Mouse (Mus musculus): ENCODE measurements at regions not wholly inside any gene's neighbourhood (a gene's known extent, or its start where the extent isn't known, plus 50 kb on each side); places are given as distances from the start of the nearest gene placed in this dataset.

GRCm38 (mm10) chr10:19117071-19117605 lies 101.7 kb upstream of the Tnfaip3 start:
- TF ChIP-seq POLR2A (IDR thresholded peaks at IDR 0.05; ENCODE audit: low read depth, low read length): no peak
- no peak for TF ChIP-seq CTCF (IDR thresholded peaks at IDR 0.05; ENCODE audit: extremely low read depth, insufficient read depth, insufficient read length, insufficient replicate concordance)
- WGBS: 60% methylated on average over 9 of the region's 9 CpGs
- Histone ChIP-seq H3K27ac (ENCODE audit: insufficient read depth, low read length) (0 out of 2 replicates have a peak overlapping the region, but pooled peaks have one; percentile 42), H3K36me3 (ENCODE audit: control insufficient read depth, insufficient read depth, low read length) (no peaks in the 10 kb centered on the region), H3K4me3 (ENCODE audit: extremely low read depth, insufficient read depth, insufficient read length) (no peak overlapping the region), H3K27me3 (ENCODE audit: control insufficient read depth, insufficient read depth, low read length) (no peaks in the 10 kb centered on the region), H3K4me1 (ENCODE audit: control insufficient read depth, insufficient read depth, insufficient read length) (peaks cover 5% of the 10 kb centered on the region; the same call in 1 of the 2 replicates)
- DNase-seq (ENCODE audit: low read depth in 1 of 2, low spot score in 2 of 2): peak in 1 of 2 experiments; percentile 44

DNA sequence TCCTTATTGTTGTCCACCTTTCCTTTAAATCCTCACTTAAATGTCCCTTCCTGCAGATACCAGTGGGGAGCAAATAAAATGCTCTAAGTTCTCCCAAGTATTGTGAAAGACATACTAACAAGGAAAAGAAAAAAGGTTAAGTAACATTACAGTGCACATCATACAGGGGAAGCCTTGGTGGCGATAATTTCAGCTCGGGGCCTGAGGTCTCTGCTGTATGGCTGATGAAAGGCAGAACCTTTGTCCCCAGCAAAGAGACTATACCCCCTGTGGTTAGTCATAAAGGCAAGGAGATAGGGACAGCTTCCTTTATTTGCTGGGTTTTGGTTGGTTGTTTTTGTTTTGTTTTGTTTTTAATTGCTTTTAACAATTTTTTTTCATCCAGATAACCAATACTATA lies 97.0 kb upstream of the Tnfaip3 start:
- H3K4me3 ChIP-seq (ENCODE audit: extremely low read depth, insufficient read depth, insufficient read length): no peak overlapping the region
- 72% methylated on average over 2 of the region's 2 CpGs for WGBS
- H3K4me1 ChIP-seq (ENCODE audit: control insufficient read depth, insufficient read depth, insufficient read length): peaks cover 4% of the 10 kb centered on the region; the same call in 1 of the 2 replicates
- no peak for TF ChIP-seq POLR2A (IDR thresholded peaks at IDR 0.05; ENCODE audit: low read depth, low read length)
- no peak for TF ChIP-seq CTCF (IDR thresholded peaks at IDR 0.05; ENCODE audit: extremely low read depth, insufficient read depth, insufficient read length, insufficient replicate concordance)
- DNase-seq (ENCODE audit: low read depth in 1 of 2, low spot score in 2 of 2): no peak
- H3K27me3 ChIP-seq (ENCODE audit: control insufficient read depth, insufficient read depth, low read length): no peaks in the 10 kb centered on the region
- no peaks in the 10 kb centered on the region for H3K36me3 ChIP-seq (ENCODE audit: control insufficient read depth, insufficient read depth, low read length)
- no peak overlapping the region for H3K27ac ChIP-seq (ENCODE audit: insufficient read depth, low read length)

- H3K4me3 ChIP-seq (ENCODE audit: extremely low read depth, insufficient read depth, insufficient read length): no peak overlapping the region
- TF ChIP-seq POLR2A (IDR thresholded peaks at IDR 0.05; ENCODE audit: low read depth, low read length): no peak
- TF ChIP-seq CTCF (IDR thresholded peaks at IDR 0.05; ENCODE audit: extremely low read depth, insufficient read depth, insufficient read length, insufficient replicate concordance): no peak
- H3K27me3 ChIP-seq (ENCODE audit: control insufficient read depth, insufficient read depth, low read length): no peaks in the 10 kb centered on the region
- 52% methylated on average over 6 of the region's 6 CpGs for WGBS
- H3K36me3 ChIP-seq (ENCODE audit: control insufficient read depth, insufficient read depth, low read length): no peaks in the 10 kb centered on the region
- no peak overlapping the region; the same call in 1 of the 2 replicates for H3K27ac ChIP-seq (ENCODE audit: insufficient read depth, low read length)
- peaks cover 3% of the 10 kb centered on the region for H3K4me1 ChIP-seq (ENCODE audit: control insufficient read depth, insufficient read depth, insufficient read length)
- no peak for DNase-seq (ENCODE audit: low read depth in 1 of 2, low spot score in 2 of 2)
These were observed 89.8 kb upstream of the Tnfaip3 start for GRCm38 (mm10) chr10:19105231-19105681.

DNA sequence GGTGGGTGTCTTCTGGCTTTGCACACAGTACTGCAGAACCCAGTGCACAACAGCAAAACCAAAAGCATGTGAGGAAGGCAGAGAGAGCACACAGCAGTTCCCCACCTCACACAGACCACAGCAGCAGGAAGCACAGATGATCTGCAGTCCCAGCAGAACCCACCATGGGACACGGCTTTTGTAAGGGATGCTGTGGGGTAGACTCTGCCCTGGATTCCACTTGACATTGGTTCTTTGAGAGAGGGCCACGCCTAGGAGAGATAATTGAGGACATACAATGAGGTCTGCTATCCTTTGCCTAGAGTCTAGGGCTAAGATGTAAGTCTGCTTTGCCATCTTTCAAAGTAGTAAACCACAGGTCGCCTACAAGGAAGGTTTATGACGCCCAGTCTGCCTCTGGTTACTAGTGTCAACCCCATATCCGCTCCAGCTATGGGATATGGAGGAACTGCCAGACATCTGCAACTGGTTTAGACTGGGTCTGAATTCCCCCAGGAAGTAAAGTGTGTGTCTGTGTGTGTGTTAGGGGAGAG lies 89.3 kb upstream of the Tnfaip3 start:
- Histone ChIP-seq H3K4me3 (ENCODE audit: extremely low read depth, insufficient read depth, insufficient read length) (no peak overlapping the region), H3K27ac (ENCODE audit: insufficient read depth, low read length) (peak overlapping the region; percentile 43; the same call in 1 of the 2 replicates), H3K4me1 (ENCODE audit: control insufficient read depth, insufficient read depth, insufficient read length) (peaks cover 3% of the 10 kb centered on the region), H3K27me3 (ENCODE audit: control insufficient read depth, insufficient read depth, low read length) (no peaks in the 10 kb centered on the region), H3K36me3 (ENCODE audit: control insufficient read depth, insufficient read depth, low read length) (no peaks in the 10 kb centered on the region)
- WGBS: 27% methylated on average over 5 of the region's 5 CpGs
- TF ChIP-seq CTCF (IDR thresholded peaks at IDR 0.05; ENCODE audit: extremely low read depth, insufficient read depth, insufficient read length, insufficient replicate concordance): no peak
- TF ChIP-seq POLR2A (IDR thresholded peaks at IDR 0.05; ENCODE audit: low read depth, low read length): no peak
- DNase-seq (ENCODE audit: low read depth in 1 of 2, low spot score in 2 of 2): peak in 1 of 2 experiments; percentile 7

DNA sequence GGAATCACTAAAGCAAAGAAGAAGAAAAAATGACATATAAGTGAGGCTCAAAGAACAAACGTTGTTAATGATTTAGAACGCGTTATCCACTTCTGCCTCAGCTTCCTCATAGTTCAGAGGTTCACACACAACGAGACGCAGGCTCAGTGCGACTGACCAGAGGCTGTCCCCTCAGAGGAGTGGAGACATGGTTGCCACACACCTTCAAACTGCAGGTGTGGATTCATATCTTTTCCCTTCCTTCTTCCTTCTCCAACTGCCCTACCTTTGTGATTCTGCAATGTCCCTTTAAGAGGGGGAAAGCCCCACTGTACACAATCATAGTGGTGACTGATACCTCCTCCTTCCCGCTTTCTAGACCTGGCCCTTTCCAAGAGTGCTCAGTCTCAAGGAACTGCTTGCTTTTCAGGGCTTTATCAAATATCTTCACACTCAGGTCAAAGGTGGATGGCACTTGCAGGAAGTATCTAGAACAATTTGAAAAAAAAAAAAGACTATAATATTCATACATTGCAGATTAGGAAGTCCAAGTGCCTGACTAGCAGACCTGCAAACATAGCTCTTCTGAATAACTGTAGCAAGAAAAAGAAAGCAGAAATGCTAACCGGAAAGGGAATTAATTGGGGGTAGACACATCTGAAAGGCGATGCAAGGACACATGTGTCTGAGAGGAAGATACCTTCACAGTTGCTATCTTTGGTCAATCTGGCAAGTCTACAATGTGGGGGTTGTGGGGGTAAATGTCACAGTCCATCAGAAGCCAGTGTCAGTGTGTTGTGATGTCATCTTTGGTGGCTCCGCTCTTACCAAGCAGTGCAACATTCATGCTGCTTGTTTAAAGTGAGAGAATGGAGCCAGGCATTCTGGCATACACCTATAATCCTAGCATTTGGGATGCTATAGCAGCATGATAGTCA lies 84.2 kb upstream of the Tnfaip3 start:
- Histone ChIP-seq H3K36me3 (ENCODE audit: control insufficient read depth, insufficient read depth, low read length) (no peaks in the 10 kb centered on the region), H3K4me3 (ENCODE audit: extremely low read depth, insufficient read depth, insufficient read length) (no peak overlapping the region), H3K4me1 (ENCODE audit: control insufficient read depth, insufficient read depth, insufficient read length) (peaks cover 4% of the 10 kb centered on the region; the same call in 1 of the 2 replicates), H3K27me3 (ENCODE audit: control insufficient read depth, insufficient read depth, low read length) (no peaks in the 10 kb centered on the region), H3K27ac (ENCODE audit: insufficient read depth, low read length) (no peak overlapping the region)
- DNase-seq (ENCODE audit: low read depth in 1 of 2, low spot score in 2 of 2): no peak
- 48% methylated on average over 10 of the region's 10 CpGs for WGBS
- TF ChIP-seq CTCF (IDR thresholded peaks at IDR 0.05; ENCODE audit: extremely low read depth, insufficient read depth, insufficient read length, insufficient replicate concordance): no peak
- no peak for TF ChIP-seq POLR2A (IDR thresholded peaks at IDR 0.05; ENCODE audit: low read depth, low read length)

DNA sequence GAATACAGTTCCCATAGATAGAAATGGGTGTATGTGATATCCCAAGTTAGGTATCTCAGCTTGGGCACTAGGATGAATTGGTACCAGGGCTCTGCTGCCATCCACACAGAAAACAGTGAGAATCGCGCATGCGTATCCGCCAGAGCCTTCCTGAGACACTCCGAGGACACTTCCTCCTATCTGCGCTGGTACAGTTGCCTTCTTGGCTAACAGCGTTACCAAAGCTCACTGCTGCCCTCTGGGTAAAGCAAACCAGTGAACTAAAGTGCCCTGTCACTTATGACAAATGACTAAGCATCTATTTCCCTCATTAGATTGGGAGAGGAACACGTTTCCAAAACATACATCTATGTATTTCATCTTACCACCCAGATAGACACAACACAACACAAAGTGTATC lies 78.8 kb upstream of the Tnfaip3 start:
- TF ChIP-seq POLR2A (IDR thresholded peaks at IDR 0.05; ENCODE audit: low read depth, low read length) (no peak), CTCF (IDR thresholded peaks at IDR 0.05; ENCODE audit: extremely low read depth, insufficient read depth, insufficient read length, insufficient replicate concordance) (peak; percentile 64; the same call in 1 of the 2 replicates)
- H3K4me1 ChIP-seq (ENCODE audit: control insufficient read depth, insufficient read depth, insufficient read length): peaks cover 6% of the 10 kb centered on the region; the same call in 1 of the 2 replicates
- DNase-seq (ENCODE audit: low read depth in 1 of 2, low spot score in 2 of 2): peak; percentile 85 to 87
- H3K27ac ChIP-seq (ENCODE audit: insufficient read depth, low read length): no peak overlapping the region
- WGBS: under 1% methylated on average over 8 of the region's 8 CpGs
- no peak overlapping the region for H3K4me3 ChIP-seq (ENCODE audit: extremely low read depth, insufficient read depth, insufficient read length)
- H3K27me3 ChIP-seq (ENCODE audit: control insufficient read depth, insufficient read depth, low read length): no peaks in the 10 kb centered on the region
- no peaks in the 10 kb centered on the region for H3K36me3 ChIP-seq (ENCODE audit: control insufficient read depth, insufficient read depth, low read length)

All from spleen, adult 2 months (tissue).